Mouse (Mus musculus) embryonic facial prominence, embryonic 14.5 days (tissue): ENCODE measurements around the gene Vmn1r85. TPM values are rescaled to one million over a fixed set of nuclear protein-coding genes. Genes with fewer than 3 reads are reported as not detected.

Experiments used
- ATAC-seq: fragments of 200-750 bp; cut with Nextera tagmentation; 2 replicates; pipeline ENCODE4 v1.8.0; 2017; ENCODE audit warnings: low read depth, moderate number of reproducible peaks, moderate TSS enrichment
- DNase-seq: peaks from one replicate; pipeline ENCODE4 v3.0.0-alpha.2; 2015; ENCODE audit warnings: low spot score
- H3K27ac ChIP-seq: fragments of 300-500 bp; sonication (generic); replicated peaks from 2 replicates; pipeline ENCODE4 v1.5.1; 2014; ENCODE audit warnings: low read depth, mild to moderate bottlenecking, low read length, moderate library complexity
- H3K27me3 ChIP-seq: fragments of 300-500 bp; sonication (generic); replicated peaks from 2 replicates; pipeline ENCODE4 v1.6.1; 2014; ENCODE audit warnings: low read length; ENCODE audit not compliant: control insufficient read depth, insufficient read depth
- H3K36me3 ChIP-seq: fragments of 300-500 bp; sonication (generic); 2 replicates; pipeline ENCODE4 v1.6.1; 2014; ENCODE audit warnings: low read length, mixed read lengths; ENCODE audit not compliant: control insufficient read depth, insufficient read depth
- H3K4me1 ChIP-seq: fragments of 300-500 bp; sonication (generic); 2 replicates; pipeline ENCODE4 v1.6.1; 2014; ENCODE audit warnings: antibody characterized with exemption, low read length; ENCODE audit not compliant: control insufficient read depth, insufficient read depth
- H3K4me2 ChIP-seq: fragments of 300-500 bp; sonication (generic); 2 replicates; pipeline ENCODE4 v1.6.1; 2014; ENCODE audit warnings: low read depth, mild to moderate bottlenecking, low read length, moderate library complexity, mixed read lengths
- H3K4me3 ChIP-seq: fragments of 300-500 bp; sonication (generic); 2 replicates; pipeline ENCODE4 v1.5.1; 2014; ENCODE audit warnings: low read depth, mild to moderate bottlenecking, low read length
- H3K9ac ChIP-seq: fragments of 300-500 bp; sonication (generic); 2 replicates; pipeline ENCODE4 v1.6.1; 2014; ENCODE audit warnings: low read depth, mild to moderate bottlenecking, low read length, moderate library complexity, mixed read lengths
- H3K9me3 ChIP-seq: fragments of 300-500 bp; sonication (generic); 2 replicates; pipeline ENCODE4 v1.6.1; 2016; ENCODE audit warnings: low read length; ENCODE audit not compliant: control insufficient read depth
- WGBS: fragments of 180-500 bp; shearing (Covaris S2); extraction: QIAGEN DNeasy Blood & Tissue Kit; methylation state at CpG from one replicate; pipeline ENCODE4 v1.1.7; 2014; 5-methylcytosine and 5-hydroxymethylcytosine counted together
- polyA plus RNA-seq: library from polyadenylated mRNA; unstranded; fragments of >200 nt; fragmentation: Nextera tagmentation; extraction: Ambion mirVana; gene quantifications from 2 replicates; pipeline ENCODE4 v1.2.1, GENCODE M21; 2014

Gene Vmn1r85
- polyA plus RNA-seq, 1 experiment from 2014 or later = not detected

DNA sequence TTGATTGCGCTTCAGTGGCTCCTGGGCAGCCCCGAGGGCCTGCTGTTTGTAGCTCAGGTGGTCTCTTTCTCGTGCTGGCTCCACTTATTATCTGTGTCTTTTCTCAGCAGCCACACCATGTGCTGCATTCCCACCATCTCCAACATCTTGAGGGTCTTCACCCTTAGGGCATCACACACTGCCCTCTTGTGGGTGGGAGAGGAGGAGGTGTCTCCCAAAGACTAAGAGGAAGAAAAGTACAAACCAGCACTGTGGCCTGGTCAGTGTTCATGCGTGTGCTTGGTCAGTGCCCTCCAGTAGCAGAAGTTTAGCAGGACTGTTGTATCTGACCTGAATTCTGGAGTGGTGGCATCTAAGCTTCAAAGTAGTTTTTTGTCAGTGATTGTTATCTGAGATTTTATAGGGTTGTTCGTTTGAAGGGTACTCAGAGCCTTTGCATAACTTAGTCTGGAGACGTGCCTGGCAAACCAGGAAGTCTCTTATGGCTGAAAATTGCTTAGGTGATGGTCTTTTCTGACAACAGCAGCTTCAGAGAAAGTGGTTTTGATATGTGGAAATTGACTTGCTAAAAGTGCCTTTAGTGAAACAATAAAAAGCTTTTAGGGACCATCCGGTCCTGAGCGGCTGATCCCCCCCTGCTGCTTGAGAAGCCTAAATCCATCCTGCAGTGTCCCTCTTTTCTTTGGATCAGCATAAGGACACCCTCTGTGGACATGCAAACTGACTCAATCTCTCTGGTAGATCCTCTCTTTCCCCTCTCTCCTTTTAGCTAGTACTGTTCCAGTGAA, 37.9 kb downstream of the Vmn1r85 start:
- Histone ChIP-seq H3K27ac (no peak overlapping the region), H3K9ac (no peak overlapping the region)

DNA sequence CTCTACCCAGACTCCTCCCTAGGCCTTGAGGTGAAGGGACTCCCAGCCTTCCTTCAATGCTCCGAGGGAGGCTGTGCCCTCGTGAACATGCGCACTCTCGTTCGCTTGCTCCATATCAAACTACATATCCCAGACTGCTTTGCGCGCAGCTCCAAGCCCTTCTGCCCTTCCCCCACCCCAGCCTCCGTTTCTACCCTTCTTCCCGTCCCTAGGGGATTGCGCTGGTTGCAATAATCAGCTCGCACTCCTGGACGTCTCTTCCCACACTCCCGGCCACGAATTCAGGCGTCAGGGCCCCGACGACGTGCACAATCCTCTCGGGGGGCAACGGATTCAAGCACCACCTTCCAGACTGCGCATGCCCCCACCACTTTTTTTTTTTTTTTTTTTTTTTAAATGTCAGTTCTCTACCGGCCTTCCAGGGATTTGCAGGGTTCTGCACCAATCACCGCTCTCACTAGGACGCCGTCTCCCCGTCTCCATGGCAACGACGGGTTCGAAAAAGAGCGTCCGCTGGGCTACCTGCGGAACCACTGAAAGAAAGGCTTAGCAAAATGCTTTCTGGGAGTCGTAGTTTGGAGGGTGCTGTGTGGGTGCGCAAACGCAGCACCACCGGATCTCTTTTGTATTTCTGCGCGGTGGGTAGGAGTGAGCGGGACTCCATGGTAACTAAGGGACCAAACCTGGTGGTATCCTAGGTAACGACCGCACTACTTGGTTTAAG, 40.5 kb downstream of the Vmn1r85 start, which contains the start of gene Mzf1:
Gene Mzf1 (minus strand): TSS at position 478 of the 724 bp plus-strand sequence.
- H3K4me2 ChIP-seq = peak within 1 kb of the TSS; percentile 73
- WGBS = under 1% methylated on average over 41 of the region's 41 CpGs
- H3K27me3 ChIP-seq = no peaks in the 10 kb centered on the region
- H3K36me3 ChIP-seq = no peaks in the 10 kb centered on the region
- H3K27ac ChIP-seq = peak within 1 kb of the TSS; percentile 77; the same call in 1 of the 2 replicates
- peak within 1 kb of the TSS; percentile 70 for H3K9ac ChIP-seq
- H3K4me1 ChIP-seq = peaks cover 4% of the 10 kb centered on the region; the same call in 1 of the 2 replicates
- no peaks in the 10 kb centered on the region for H3K9me3 ChIP-seq
- peak within 1 kb of the TSS; percentile 57 for H3K4me3 ChIP-seq
- ATAC-seq (peak; percentile 97), DNase-seq (peak; percentile 99)

More for the DNA sequence above, 37.9 kb downstream of the Vmn1r85 start:
- ATAC-seq = no peak
- Histone ChIP-seq H3K36me3 (no peaks in the 10 kb centered on the region), H3K9me3 (no peaks in the 10 kb centered on the region), H3K4me2 (no peak overlapping the region), H3K4me1 (peaks cover 4% of the 10 kb centered on the region; the same call in 1 of the 2 replicates), H3K4me3 (no peak overlapping the region), H3K27me3 (no peaks in the 10 kb centered on the region)
- 63% methylated on average over 8 of the region's 8 CpGs for WGBS
- DNase-seq = no peak

DNA sequence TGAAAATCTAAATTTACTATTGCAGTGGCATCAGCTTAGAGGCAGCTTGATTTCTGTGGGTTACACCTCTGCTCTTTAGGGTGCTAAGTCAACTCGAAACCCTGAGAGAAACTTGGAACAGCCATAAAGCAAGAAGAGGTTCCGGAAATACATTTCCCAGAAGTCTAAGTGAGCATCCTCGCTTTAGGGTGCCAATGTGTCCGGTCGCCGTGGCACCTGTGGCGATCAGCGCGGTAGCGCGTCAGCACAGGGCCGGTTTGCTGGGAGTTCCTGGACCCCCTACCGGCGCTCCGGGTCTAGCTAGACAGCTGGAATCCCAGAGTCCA, 41.0 kb downstream of the Vmn1r85 start:
- Histone ChIP-seq H3K9ac (peak overlapping the region; percentile 70), H3K36me3 (no peaks in the 10 kb centered on the region), H3K9me3 (no peaks in the 10 kb centered on the region), H3K4me2 (peak overlapping the region; percentile 73), H3K27ac (peak overlapping the region; percentile 77; the same call in 1 of the 2 replicates), H3K4me1 (peaks cover 4% of the 10 kb centered on the region; the same call in 1 of the 2 replicates), H3K4me3 (peak overlapping the region; percentile 57), H3K27me3 (no peaks in the 10 kb centered on the region)
- DNase-seq (no peak), ATAC-seq (no peak)
- WGBS = 3% methylated on average over 14 of the region's 15 CpGs

DNA sequence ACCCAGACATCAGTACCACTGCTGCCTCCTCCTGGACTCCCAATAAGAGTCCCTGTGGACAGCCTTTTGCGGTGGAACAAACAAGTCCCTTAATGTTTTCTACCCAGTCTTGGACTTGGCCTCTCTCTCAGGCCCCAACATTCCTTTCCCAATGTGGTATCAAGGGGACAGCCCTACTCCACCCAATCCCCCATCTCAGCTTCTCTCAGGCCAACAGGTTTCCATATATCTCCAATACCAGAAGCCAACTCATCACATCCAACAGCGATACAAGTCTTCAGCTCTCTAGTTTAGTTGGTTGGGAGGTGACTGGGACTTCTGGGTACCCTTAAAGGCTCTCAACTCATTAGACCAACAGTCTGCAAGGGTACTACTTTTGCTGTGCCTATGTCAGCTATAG, 41.5 kb downstream of the Vmn1r85 start:
- H3K4me2 ChIP-seq = peak overlapping the region; percentile 73
- 0 out of 2 replicates have a peak overlapping the region, but pooled peaks have one; percentile 77 for H3K27ac ChIP-seq
- WGBS = 94% methylated on average over 2 of the region's 2 CpGs
- peaks cover 4% of the 10 kb centered on the region; the same call in 1 of the 2 replicates for H3K4me1 ChIP-seq
- ATAC-seq (no peak), DNase-seq (no peak)
- no peaks in the 10 kb centered on the region for H3K9me3 ChIP-seq
- no peaks in the 10 kb centered on the region for H3K27me3 ChIP-seq
- peak overlapping the region; percentile 70; the same call in 1 of the 2 replicates for H3K9ac ChIP-seq
- no peaks in the 10 kb centered on the region for H3K36me3 ChIP-seq
- peak overlapping the region; percentile 57 for H3K4me3 ChIP-seq

DNA sequence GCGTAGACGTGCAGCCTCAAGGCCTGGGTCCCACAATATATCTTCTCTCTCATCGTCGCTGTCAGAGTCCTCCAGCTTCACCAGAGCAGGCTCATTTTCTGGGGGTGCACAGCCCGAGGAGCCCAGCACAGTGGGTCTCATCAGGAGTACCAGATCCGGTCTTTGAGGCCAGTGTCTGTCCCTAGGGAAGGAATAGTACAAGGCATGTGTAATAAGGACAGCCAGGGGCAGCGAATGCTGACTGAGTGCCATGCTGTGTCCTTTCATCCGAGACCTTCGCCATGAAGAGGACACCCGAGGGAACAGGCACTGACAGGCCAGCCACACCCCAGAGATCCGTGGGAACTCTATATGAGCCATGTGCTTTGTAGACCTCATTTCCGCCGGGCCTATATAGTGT, 42.0 kb downstream of the Vmn1r85 start:
- 90% methylated on average over 13 of the region's 13 CpGs for WGBS
- H3K4me3 ChIP-seq = no peak overlapping the region
- no peaks in the 10 kb centered on the region for H3K9me3 ChIP-seq
- no peak overlapping the region for H3K27ac ChIP-seq
- DNase-seq = no peak
- ATAC-seq = no peak
- no peak overlapping the region for H3K9ac ChIP-seq
- H3K4me1 ChIP-seq = peaks cover 4% of the 10 kb centered on the region; the same call in 1 of the 2 replicates
- no peaks in the 10 kb centered on the region for H3K36me3 ChIP-seq
- H3K4me2 ChIP-seq = no peak overlapping the region
- H3K27me3 ChIP-seq = no peaks in the 10 kb centered on the region

DNA sequence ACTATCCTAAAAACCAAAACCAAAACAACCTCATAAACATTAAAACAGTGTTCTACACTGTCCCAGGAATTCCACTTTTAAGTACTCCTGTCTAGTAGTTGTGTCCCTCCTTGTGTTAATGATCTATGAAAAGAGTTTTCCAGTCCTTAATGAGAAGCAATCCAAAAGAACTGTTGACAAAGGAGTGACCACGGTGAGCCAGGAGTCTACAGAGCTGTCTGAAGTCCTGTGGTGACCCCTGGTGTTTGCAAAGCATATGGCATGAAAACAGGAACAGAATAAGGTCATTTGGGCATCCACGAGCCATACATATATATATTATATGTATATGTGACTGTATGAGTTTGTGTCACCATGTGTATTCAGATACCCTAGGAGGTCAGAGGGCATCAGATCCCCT, 48.9 kb downstream of the Vmn1r85 start:
- H3K4me2 ChIP-seq = no peak overlapping the region
- ATAC-seq (no peak; the same call in 1 of the 2 replicates), DNase-seq (peak; percentile 82)
- H3K4me1 ChIP-seq = peaks cover 7% of the 10 kb centered on the region
- no peaks in the 10 kb centered on the region for H3K36me3 ChIP-seq
- no peak overlapping the region for H3K27ac ChIP-seq
- no peak overlapping the region for H3K4me3 ChIP-seq
- H3K27me3 ChIP-seq = peaks cover 45% of the 10 kb centered on the region
- no peak overlapping the region for H3K9ac ChIP-seq
- no peaks in the 10 kb centered on the region for H3K9me3 ChIP-seq
- 10% methylated on average over 2 of the region's 2 CpGs for WGBS

DNA sequence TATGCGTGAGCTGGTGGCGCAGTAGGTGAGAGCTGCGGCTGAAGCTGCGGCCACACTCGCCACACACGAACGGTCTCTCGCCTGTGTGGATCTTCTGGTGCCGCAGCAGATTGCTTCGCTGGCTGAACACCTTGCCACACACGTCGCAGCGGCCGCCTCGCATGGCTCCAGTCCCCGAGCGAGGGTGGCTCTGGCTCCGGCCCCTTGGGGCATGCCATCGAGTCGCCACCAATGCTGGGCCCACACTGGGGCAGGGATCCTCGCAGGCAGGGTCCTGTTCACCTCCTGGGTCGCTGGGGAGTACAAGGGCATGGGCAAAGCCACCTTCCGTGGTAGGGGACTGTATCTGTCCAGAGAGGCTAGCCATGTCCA, 50.7 kb downstream of the Vmn1r85 start:
- Histone ChIP-seq H3K27ac (no peak overlapping the region), H3K9me3 (no peaks in the 10 kb centered on the region), H3K4me3 (peak overlapping the region; percentile 43), H3K9ac (peak overlapping the region; percentile 65), H3K36me3 (no peaks in the 10 kb centered on the region), H3K27me3 (peaks cover 46% of the 10 kb centered on the region), H3K4me1 (peaks cover 8% of the 10 kb centered on the region), H3K4me2 (peak overlapping the region; percentile 81)
- no peak for DNase-seq
- 0 out of 2 replicates have a peak, but pooled peaks have one; percentile 2 for ATAC-seq
- WGBS = 2% methylated on average over 14 of the region's 23 CpGs

DNA sequence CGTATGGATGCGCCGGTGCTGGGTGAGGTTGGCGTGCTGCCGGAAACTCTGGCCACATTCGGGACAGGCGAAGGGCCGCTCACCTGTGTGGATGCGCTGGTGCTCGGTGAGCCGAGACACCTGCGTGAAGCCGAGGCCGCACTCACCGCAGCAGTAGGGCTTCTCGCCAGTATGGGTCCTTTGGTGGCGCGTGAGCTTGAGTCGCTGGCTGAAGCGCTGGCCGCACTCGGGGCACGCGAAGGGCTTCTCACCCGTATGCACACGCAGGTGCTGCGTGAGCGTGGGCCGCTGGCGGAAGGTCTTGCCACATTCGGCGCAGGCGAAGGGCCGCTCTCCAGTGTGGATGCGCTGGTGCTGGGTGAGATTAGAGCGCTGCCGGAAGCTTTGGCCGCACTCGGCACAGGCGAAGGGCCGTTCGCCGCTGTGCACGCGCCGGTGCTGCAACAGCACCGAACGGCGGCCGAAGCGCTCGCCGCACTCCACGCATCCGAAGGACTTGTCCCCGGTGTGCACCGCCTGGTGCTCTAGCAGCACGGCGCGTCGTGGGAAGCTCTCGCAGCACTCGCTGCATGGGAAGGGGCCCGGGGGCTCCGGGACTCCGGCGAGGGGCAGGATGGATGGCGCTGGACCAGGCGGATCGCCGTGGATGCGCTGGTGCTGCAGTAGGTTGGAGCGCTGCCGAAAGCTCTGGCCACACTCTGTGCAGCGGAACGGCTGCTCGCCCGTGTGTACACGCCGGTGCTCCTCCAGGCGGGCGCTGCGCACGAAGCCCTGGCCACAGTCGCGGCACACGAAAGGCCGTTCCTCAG, 51.3 kb downstream of the Vmn1r85 start:
- peak; percentile 47 for ATAC-seq
- WGBS = 9% methylated on average over 57 of the region's 88 CpGs
- H3K9me3 ChIP-seq = no peaks in the 10 kb centered on the region
- H3K4me1 ChIP-seq = peaks cover 14% of the 10 kb centered on the region
- no peak for DNase-seq
- H3K4me2 ChIP-seq = peak overlapping the region; percentile 81
- no peaks in the 10 kb centered on the region for H3K36me3 ChIP-seq
- H3K4me3 ChIP-seq = peak overlapping the region; percentile 43
- no peak overlapping the region for H3K27ac ChIP-seq
- H3K27me3 ChIP-seq = peaks cover 46% of the 10 kb centered on the region
- peak overlapping the region; percentile 65 for H3K9ac ChIP-seq
